Mouse (Mus musculus) gastrocnemius, adult 18-20 months (tissue): Measurements from ENCODE around the gene 3110082I17Rik. TPM values are rescaled to one million over a fixed set of nuclear protein-coding genes. Genes with fewer than 3 reads are reported as not detected.

Experiments
- DNase-seq: peaks from one replicate; pipeline ENCODE4 v3.0.0; 2021; ENCODE audit warnings: low spot score
- total RNA-seq, 2 experiments: library from RNA; stranded (reverse); gene quantifications; 2 replicates each; pipeline ENCODE4 v1.2.3; 2021

Gene 3110082I17Rik
- total RNA-seq, 2 experiments from 2014 or later = 9.6 to 10.4 TPM

DNA sequence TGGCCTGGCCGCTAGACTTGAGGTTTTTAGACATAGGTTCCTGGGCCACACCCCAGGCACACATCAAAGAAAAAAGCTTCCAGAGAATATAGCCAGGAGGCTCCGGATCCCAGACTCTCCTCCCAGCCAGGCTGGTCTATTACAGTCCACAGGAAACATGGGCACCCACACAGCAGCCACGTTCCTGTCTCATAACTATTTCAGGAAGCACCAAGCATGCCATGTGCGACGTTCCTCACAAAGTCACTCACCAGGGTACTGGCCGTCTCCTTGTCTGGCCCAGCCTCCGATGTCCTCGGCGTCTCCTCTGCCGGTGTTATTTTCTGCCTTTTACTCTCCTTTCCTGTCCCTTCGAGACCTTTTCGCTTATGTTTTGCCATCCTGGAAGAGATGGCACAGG lies 5.2 kb downstream of the 3110082I17Rik start:
- DNase-seq = no peak

DNA sequence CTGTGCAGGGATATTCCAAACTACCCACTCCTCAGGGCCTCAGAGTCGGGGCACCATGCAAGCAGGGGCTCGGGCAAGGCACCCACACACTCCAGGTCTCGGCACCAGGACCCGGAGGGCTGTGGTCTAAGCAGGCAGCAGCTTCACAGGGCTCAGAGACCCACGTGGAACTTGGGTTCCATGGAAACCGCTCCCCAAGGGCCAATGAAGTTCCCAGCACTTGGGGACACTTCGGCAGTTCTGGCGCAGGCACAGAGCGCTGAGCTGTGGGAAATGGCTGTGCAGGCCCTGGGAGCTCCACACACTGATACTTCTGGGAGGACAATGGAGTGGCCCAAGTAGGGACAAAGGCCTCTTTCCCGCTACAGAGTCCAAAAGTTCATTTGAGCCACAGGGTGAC lies 7.3 kb downstream of the 3110082I17Rik start:
- DNase-seq = no peak

DNA sequence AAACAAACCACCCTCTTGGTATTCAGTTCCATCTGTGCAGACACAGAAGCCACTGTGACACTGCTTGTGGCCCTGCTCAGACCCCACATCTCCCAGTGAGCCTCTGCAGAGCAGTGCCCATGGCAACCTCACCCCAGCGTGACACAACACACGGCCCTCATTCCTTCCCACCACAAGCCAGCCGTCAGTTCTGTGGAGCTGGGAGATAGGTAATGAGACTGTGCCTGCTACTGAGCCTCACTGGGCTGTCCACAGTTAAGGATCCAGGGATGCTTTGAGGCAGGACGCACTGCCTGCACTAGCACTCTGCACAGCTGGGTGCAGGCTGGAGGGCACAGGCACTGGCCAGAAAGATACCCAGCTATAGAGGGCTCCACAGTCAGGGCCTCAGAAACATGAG lies 10.4 kb downstream of the 3110082I17Rik start:
- DNase-seq = no peak

DNA sequence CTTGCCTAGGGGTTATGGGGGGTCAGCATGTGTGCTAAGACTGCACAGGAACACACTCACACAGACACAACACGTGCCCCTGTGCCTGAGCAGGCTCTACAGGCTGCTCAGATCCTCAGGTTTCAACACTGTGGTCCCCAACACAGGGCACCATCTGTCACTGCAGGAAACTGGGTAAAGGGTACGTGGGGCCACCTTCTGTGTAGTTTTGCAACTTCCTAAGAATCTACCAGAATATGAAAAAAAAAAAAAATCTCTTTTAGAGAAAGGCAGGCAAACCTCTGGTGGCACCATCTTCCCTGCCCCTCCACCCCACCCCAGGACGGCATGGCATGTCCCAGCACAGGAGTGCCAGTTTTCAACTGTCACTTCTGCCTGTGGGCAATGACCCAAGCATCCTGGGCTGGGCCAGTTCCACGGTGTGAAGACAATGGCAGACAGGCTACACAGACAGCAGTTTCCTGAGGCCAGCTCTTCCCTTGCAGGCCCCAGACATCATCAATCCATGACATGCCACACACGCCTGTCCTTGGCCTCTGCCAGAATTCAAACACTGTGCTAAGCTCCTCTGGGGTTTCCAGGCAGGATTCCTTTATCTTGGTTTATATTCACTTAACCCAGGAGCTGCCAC lies 11.1 kb downstream of the 3110082I17Rik start:
- DNase-seq = no peak

DNA sequence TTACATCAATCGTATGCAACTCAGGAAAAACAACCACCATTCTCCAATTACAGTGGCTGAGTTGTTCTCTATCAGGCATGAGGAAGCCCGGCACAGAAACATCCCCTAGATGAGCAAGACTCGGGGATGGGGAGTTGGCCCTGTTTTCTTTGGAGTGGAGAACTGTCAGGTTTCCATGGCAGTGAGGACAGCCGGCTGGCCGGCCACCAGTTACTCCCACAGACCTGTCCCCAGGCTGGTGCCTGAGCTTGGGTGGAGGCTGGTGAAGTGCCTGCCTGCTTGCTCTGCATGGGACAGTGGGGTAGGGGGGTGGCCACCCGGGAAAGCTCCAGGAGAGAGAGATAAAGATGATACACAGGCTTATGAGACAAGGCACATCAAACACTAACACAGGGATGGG lies 12.3 kb downstream of the 3110082I17Rik start:
- DNase-seq = no peak

DNA sequence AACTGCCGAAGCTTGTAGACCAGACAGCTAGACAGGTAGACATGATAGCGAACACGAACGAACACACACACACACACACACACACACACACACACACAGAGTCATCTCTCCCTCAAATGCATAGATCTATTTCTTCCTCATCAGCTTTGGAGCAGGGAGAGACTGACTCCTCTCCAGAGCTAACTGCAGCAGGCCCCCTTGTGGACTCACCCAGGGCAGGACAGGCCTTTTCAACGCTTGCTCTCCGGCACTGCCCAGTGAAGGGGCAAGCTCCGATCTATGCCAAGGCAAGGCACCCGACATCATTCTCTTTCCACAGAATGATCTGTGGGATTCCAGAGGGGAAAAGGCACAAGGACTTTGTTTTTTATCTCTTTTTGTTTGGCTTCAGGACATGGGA lies 15.1 kb downstream of the 3110082I17Rik start:
- no peak for DNase-seq

DNA sequence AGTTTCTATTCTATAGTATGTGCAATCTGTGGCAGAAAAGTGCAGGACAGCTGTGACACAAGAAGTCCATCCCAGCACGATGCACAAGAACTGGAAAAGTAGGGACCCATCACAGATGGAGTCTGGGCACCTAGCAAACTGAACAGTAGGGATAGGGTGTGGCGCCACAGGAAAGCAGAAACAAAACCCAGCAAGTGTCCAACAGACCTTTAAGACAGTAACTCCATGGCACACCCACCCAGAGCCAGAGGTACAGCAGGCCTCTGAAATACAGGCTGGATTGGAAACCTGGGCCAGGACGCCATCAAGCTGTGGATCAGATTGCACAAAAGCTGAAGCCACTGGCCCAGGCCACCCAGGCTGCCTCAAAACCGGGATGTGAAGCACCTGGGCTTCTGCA lies 17.4 kb downstream of the 3110082I17Rik start:
- no peak for DNase-seq

DNA sequence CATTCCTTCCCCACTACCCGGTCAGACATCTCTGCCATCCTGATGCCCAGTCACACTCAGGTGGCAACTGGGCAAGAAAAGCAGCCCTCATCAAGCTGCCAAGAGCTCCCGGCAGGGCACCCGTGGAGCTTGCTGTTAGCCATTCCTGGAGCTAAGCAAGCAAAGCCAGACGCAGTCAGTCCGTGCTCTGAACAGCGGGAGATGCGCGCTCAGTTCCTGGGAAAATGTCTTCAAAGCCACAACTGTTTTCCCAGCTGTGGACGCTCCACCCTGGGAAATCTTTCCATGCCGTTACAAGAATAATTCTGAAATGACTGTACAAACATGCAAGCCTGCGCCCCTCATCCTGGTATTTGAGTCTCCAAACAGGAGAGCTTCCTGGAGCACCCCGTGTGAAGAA lies 17.9 kb downstream of the 3110082I17Rik start:
- no peak for DNase-seq

DNA sequence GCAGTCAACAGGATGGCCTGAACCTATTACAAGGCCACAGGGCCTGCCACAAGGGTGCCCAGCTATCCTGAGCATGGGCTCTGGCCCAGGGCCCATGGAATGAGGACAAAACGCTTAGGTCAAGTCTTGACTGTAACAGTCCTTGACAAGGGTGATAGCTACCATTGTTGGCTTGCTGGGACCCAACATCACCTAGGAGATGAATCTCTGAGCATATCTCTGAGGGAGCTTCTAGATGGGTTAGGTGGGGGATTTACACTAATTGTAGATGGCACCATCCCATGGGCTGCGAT lies 18.7 kb downstream of the 3110082I17Rik start:
- no peak for DNase-seq

DNA sequence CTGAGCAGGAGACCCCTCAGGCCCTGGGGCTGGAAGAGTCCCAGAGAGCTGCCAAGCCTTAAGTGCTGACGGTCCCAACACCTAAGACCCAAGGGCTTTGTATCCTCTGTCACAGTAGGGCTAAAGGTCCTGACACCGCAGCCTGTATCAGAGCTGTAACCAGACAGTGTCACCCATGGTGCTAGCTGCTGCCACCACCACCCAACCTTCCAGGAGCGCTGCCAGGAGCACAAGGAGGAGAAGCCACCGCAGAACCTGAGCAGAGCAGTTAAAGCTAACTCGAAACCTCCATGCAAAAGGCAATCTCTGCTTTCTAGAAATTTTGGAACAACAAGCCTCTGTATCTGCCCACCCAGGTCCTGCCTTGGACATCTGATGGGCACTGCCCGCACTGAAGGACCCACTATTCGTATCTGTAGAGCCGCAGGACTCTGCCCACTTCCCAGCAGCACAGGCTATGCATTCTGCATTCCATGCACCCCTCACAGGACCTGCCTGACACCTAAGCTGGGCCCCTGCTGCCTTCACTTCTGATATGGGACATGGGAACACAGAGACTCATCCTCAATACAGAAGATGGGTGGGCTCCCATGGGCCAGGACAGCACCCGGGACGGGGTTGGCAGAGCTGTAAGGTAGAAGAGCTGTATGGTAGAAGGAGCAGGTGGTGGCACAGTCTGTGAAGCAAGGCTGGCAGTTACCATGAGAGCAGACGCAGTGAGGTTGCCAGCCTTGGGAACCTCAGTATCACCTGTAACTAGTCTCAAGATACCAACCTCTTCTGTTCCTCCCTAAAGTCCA lies 19.2 kb downstream of the 3110082I17Rik start:
- no peak for DNase-seq

DNA sequence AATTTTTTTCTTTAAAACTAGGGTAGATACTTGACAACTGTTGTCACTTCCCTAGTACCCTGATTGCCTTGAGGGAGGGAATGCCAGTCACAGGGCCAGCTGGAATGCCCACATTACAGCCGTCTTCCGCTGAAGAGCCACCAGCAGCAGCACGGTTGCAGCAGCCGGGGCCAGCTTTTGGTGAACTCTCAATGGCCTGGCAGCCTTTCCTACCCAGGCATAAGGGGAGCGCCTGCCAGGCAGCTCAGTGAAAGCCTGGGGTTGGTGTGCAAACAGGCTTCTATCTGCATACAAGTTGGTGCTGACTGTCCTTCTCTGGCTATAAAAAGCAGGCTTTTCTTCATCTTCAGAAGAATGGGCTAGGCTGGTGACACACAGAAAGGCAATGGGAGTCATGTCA lies 19.9 kb downstream of the 3110082I17Rik start:
- DNase-seq = no peak

DNA sequence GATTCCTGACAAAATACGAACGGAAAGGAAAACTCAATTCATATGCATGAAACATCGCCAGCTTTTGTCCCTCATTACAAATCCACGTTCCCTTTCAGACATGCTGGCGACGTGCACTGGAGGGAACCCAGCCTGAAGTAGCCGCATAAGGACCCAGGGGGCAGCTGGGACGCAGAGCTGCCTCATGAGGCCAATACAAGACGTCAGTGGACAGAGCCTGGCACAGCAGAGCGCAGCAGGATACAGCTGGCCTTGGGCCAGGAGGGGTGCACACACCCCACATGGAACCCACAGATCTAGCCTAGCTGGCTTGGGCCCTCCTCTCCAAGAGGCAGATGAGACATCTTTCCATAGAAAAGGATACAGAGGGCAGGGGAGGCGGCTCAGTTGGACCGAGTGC lies 21.9 kb downstream of the 3110082I17Rik start:
- no peak for DNase-seq

DNA sequence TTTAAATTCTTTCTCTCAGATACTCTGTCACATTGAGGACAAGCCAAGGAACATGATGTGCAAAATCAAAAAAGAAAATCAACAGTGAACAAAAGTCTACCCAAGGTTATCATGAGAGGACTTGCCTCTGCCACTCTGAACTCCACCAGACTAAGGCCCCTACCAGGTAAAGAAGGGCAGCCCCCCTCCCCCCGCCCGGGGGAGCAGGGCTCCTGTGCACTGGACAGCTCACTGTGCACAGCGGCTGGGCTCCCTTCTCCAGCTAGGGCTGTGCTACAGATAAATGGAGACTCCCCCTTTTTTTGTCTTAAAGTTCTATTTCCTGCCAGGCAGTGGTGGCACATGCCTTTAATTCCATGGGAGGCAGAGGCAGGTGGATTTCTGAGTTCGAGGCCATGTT lies 22.6 kb downstream of the 3110082I17Rik start:
- no peak for DNase-seq

DNA sequence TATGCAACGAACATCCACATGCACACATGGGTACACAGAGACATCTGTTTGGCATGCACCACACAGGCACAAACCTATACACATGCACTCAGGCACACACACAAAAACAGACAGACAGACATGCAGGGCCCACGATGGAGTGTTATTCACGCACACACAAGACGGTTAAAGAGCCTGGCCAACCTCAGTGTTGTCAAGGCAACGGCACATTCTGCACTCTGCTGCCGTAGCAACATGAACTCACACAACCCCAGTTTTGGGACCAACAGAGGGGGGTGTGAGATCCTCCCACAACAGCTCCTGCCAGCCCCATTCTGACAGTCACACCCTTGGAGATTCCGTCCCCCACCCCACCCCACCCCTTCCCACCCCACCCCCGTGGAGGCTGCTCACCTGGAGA lies 25.4 kb downstream of the 3110082I17Rik start:
- no peak for DNase-seq

DNA sequence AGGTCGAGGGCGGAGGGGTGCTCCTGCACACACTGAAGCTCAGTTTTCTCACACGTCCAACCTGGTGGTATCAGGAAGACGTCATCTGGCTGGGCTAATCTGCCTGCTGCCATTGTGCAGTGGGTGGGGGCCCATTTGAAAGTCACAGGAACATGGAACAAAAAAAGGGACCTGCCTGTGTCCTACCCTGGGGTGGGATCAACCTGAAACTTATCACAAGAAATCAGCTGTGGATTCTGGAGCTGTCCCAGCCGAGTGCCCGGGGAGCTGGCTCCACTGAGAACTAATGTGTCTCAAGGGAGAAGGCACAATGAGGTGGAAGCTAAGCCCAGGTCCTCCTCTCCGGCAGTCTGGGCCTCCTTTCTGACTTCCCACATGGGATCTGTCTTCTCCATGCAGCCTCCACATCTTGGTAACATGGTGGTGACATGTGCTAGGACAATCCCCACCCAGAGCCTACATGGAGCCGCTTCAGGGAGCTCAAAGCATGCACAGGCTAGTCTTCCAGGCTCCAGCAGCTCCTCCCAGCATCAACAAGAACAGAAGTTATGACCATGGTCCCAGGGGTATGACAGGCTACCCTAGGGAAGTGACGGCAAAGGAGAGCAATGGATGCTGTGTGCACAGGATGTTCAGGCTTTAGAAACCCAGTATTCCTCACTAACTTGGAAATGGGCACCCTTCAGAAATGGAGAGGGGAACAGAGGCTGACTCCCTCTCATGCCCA lies 26.3 kb downstream of the 3110082I17Rik start:
- peak; percentile 53 for DNase-seq

DNA sequence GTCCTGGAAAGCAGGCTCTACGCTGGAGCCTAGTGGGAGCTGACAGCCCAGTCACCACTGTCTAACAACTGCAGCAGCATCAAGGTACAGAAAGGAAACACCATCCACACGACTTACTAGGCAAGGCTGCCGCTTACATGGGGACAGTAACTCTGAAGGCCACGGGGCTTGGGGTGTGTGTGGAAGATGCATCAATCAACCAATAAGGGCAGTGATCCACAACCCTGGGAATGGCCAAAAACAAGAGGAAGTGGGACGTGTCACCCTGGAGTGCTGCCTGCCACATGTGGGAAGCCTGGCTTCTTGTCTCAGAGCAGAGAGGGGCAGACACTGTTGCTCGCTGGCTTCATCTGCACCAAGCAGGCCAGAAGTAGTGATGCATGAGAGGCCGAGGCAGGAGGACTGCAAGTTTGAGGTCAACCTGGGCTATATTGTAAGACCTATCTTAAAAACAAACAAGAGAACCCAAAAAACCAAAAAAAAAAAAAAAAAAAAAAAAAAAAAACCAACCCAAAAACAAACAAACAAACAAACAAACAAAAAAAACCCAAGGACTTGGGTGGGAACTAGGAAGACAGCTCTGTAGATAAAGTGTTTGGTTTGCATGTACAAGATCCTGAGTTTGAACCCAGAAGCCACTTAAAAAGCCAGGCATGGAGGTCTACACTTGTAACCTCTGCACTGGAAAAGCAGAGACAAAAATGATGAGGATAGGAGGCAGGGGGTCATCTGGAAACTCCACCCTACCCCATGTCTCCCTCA lies 27.4 kb downstream of the 3110082I17Rik start:
- no peak for DNase-seq

DNA sequence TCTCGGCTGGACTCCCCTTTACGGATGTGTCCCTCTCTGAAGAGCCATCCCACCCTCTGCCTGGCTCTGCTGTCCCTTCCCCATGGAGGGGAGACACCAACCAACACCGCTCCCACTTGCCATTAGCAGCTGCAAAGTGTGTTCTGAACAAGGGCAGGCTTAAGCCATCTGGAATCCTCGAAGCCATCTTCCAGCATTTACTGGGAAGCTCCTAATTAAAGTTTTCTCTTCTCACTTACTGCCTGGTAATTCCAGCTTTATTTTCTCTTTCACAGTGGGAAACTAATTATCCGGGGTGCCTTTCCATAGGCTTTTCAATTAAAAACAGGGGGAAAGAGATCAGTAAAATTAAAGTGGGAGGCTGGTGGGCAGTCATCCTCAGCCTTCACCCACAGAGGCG lies 28.0 kb downstream of the 3110082I17Rik start:
- no peak for DNase-seq

DNA sequence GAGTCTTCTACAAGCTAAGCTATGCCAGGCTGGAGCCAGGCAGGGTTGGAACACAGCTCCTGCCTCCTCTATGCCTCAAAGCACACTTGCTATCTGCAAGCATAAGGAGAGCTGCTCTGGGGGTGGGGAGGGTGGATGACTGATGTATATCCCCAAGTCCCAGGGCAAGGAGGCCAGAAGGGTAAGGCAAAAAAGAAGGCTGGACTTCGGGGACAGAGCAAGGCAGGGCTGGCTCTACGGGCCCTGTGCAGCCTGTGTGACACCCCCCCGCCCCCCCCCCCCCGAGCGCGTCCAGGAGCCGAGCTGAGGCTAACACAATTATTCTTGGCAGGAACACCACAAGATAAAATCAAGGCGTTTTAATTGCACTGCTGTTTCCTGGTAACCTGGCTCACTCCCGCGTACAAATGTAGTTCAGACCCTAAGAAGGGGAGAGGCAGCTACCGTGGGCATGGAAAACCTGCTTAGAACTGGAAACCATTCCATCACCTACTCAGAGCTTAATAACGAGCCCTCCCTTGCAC lies 30.4 kb downstream of the 3110082I17Rik start:
- no peak for DNase-seq

DNA sequence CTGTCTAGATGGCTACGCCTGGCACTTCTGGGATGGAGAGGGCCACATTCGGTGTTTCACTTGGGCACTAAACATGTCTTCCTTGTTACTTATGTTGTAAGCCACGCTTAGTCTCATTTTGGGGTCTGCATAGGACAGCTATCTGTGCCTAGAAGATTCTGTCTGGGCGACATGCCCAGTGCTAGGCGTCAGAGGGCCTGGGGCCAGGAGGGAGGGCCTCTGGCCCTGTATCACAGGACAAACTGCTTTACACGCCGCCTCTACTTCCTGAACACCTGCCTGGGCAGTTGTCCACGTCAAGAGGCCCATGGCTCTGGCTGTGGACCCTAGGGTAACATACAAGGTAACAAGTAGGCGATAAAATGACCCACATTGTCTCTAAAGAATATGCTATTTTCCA lies 32.3 kb downstream of the 3110082I17Rik start:
- no peak for DNase-seq

DNA sequence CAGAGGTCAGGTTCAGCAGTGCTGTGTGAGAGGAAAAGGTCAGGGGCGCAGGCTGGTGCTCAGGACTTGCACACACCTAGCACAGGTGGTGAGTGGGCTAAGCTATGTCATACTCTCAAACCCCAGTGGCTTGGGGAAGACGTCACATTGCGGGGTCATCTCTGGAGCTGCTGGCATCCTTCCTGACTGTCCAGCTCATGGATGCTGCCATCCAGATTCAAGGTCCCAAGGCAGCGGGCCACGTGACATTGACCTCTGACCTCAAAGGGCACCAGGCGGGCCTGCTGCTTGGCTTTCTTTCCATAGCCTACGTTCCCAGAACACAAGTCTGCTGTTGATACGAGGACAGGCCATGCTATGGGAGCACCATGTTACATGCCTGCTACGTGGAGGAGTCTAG lies 33.3 kb downstream of the 3110082I17Rik start:
- no peak for DNase-seq

DNA sequence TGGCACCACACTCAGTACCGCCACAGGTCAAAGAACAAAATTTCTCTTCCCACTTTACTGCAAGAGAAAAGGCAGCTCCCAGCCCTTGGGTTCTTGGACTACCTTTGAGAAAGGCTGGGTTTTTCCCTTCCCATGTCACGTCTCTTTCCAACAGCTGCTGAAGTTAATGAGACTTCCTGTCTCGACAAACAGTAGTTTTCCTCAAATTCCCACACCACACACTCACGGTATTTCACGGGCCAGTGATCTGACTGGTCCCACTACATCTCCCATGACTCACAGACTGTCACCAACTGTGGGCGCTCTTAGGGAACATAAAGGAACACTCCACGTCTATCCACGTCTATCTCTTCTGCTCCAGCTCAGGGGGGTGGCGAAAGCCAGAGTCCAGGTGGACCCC lies 35.1 kb downstream of the 3110082I17Rik start:
- DNase-seq = no peak
